Mouse (Mus musculus): Measurements from ENCODE around the gene P2rx2. TPM values are rescaled to one million over a fixed set of nuclear protein-coding genes. Genes with fewer than 3 reads are reported as not detected.

Gene P2rx2
- total RNA-seq, 4 experiments from 2014 or later = not detected

DNA sequence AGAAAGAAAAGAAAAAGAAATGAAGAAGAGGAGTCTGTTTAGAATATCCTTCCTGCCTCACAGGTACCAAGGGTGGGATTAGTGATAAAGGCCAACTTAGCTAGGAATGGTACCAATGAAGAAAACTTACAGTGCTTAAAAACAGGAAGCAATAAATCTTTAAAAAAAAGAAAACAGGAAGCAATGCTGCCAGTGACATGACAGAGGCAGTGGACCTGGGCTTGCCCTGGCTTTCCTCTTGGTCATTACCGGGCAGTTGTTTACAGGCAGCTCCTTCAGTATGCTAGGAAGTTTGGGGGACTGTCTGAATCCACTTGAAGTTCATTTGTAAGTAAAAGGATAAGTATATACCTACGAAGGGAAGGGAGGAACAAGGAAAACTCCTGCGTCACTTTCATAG, 12.5 kb downstream of the P2rx2 start:
- DNase-seq (ENCODE audit: low spot score) = no peak

DNA sequence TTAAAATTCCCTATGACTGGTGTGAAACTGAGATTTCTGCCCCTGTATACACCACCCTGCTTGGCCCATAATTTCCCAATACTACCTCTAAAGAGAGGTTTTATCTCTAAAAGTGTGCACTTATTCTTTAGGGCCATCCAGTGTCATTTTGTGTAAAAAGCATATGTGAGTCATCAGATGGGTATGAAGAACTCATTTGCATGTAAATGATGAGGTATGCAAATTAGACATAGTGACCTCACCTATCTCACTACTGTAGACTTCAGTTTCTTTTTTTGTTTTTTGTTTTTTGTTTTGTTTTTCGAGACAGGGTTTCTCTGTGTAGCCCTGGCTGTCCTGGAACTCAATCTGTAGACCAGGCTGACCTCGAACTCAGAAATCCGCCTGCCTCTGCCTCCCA, 29.9 kb downstream of the P2rx2 start:
- no peak for DNase-seq (ENCODE audit: low spot score)

DNA sequence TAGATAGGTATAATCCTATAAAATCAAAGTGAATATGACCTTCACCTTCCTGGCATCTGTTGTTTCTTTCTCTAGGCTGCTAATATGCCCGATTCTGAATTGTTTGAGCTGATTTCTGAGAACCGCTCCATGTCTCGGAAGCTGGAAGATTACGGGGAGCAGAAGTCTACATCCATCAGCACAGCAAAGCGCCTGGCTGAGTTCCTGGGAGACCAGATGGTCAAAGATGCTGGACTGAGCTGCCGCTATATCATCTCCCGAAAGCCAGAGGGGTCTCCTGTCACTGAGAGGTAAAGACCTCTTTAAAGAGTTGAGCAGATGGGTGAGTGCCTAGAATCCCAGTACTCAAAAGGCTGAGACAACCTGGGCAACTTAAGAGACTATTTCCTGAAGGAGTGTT, 34.2 kb downstream of the P2rx2 start:
- no peak for DNase-seq (ENCODE audit: low spot score)

DNA sequence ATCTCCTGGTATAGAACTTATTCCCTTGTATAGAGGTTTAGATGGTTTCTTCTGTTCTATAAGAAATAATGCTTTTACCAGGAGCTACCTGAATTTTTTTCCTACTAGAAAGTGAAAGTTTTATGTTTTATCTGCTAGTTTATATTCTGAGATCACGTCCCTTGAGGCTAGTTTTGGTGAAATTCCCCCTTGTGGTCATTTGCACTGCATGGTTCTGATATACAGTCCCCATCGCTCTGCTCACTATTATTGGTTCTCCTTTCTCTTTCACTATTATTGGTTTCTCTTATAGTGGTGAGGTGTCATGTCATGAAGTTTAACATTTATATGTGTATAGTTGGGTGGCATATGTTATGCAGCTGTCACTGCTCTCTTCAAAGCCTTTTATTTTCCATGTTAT, 42.4 kb downstream of the P2rx2 start:
- no peak for DNase-seq (ENCODE audit: low spot score)

DNA sequence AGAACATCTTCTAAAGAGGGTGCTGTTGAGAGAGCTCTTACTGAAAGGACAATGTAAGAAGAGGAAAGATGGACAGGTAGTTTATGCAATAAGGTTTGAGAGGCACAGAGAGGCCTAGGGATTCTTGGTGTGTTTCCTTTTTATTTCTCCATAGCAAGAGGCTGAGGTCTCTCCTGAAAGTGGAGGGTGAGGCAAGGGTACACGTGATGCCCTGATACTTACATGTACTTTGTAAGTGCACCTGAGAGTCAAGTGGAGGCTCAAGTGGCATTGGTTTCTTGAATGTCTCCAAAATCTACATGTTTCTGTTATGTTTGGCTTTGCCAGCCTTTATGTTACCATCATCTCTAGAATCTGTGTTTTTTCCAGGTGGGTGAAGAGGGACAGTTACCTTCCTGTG, 46.4 kb downstream of the P2rx2 start:
- no peak for DNase-seq (ENCODE audit: low spot score)

DNA sequence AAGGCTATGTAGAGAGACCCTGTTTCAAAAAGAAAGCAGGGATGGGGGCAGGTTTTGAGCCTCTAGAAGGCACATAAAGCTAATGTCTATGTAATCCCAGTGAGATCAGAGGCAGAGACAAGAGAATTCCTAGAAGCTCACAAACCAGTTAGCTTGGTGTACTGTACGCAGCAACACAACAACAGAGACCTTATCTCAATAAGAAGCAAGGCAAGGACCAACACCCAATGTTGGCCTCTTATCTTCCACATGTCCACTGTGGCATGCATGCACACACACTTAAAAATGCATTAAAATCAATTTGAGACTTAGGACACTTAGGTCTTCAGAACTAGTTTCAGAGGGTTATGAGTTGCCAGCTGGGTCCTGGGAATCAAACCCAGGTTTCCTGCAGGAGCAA, 51.4 kb downstream of the P2rx2 start:
- no peak for DNase-seq (ENCODE audit: low spot score)

Other genes with a start within 250 kb of the P2rx2 start
- not detected for gene Gm35315, start 248.8 kb downstream of the P2rx2 start, total RNA-seq (2022)
- gene Plcxd1, start 243.2 kb downstream of the P2rx2 start, total RNA-seq (2022) = under 1 TPM in 1 of 4 experiments, not detected in 3; 0.09 TPM
- gene Gtpbp6, start 235.0 kb downstream of the P2rx2 start, total RNA-seq (2022) = 10 to 100 TPM; 23.8 to 31.2 (median 29.1) TPM
- 1 to 10 TPM; 2.8 to 3.7 (median 3.3) TPM for gene Zfp605, start 233.1 kb downstream of the P2rx2 start, total RNA-seq (2022)
- 10 to 100 TPM; 11.4 to 13.4 (median 11.9) TPM for gene Chfr, start 207.4 kb downstream of the P2rx2 start, total RNA-seq (2022)
- gene Golga3, start 166.5 kb downstream of the P2rx2 start, total RNA-seq (2022) = 10 to 100 TPM; 51.0 to 56.3 (median 55.1) TPM
- gene Ankle2, start 112.2 kb downstream of the P2rx2 start, total RNA-seq (2022) = 10 to 100 TPM; 25.2 to 33.7 (median 30.0) TPM
- 10 to 100 TPM; 32.3 to 37.4 (median 35.5) TPM for gene Pgam5, start 73.3 kb downstream of the P2rx2 start, total RNA-seq (2022)
- 100 to 1,000 TPM; 115 to 141 (median 124) TPM for gene Pxmp2, start 57.0 kb downstream of the P2rx2 start, total RNA-seq (2022)
- 1 to 10 TPM; 1.1 to 3.5 (median 2.5) TPM for gene Pole, start 56.9 kb downstream of the P2rx2 start, total RNA-seq (2022)
- gene Lrcol1, start 1.5 kb upstream of the P2rx2 start, total RNA-seq (2022) = not detected
- gene Fbrsl1, start 105.3 kb upstream of the P2rx2 start, total RNA-seq (2022) = 10 to 100 TPM; 44.1 to 53.9 (median 46.1) TPM
- gene Galnt9, start 201.1 kb upstream of the P2rx2 start, total RNA-seq (2022) = not detected

All from heart, adult 8-10 months (tissue).